Mouse (Mus musculus) layer of hippocampus, postnatal 14 days (tissue): ENCODE measurements around the gene Hpdl. TPM values are rescaled to one million over a fixed set of nuclear protein-coding genes. Genes with fewer than 3 reads are reported as not detected.
"Not testable (repeated sequence)": the region's sequence is repeated elsewhere in the genome, so short reads cannot be mapped to it uniquely, and the experiment has no call there.

Source experiments
- DNase-seq, 2 experiments: peaks; one replicate each; pipeline ENCODE4 v3.0.0; 2021 to 2022; ENCODE audit warnings: low spot score in 2 of 2, mixed read lengths in 1 of 2
- long read RNA-seq, 2 experiments: library from polyadenylated mRNA; stranded (forward); transcript quantifications; one replicate each; pipeline ENCODE4 v2.0.0; 2021
- total RNA-seq, 2 experiments: library from RNA; stranded (reverse); gene quantifications; 2 replicates each; pipeline ENCODE4 v1.2.3; 2021

Hpdl gene
- total RNA-seq = 1 to 10 TPM; 3.3 to 3.7 TPM
- long read RNA-seq, experiment 1, partial matches to known transcripts = 0 of 3 reads
- long read RNA-seq, experiment 1, other reads (novel, unspliced or antisense) = 0 of 3 reads
- long read RNA-seq, experiment 2, transcript Hpdl-201 (1 exons, 1,804 nt) = major isoform, 8 of 8 reads
- long read RNA-seq, experiment 2, partial matches to known transcripts = 0 of 8 reads
- long read RNA-seq, experiment 2, other reads (novel, unspliced or antisense) = 0 of 8 reads

GRCm38 (mm10) chr4:116821694-116822016 is at the start of gene Hpdl:
Hpdl (minus strand) TSS chr4:116821707.
- DNase-seq = no peak

- no peak for DNase-seq
Measured at GRCm38 (mm10) chr4:116869898-116870297, 48.4 kb upstream of the Hpdl start.

GRCm38 (mm10) chr4:116862023-116862422 is 40.5 kb upstream of the Hpdl start:
- no peak for DNase-seq

GRCm38 (mm10) chr4:116859711-116860110 is 38.2 kb upstream of the Hpdl start:
- DNase-seq = no peak

GRCm38 (mm10) chr4:116857203-116857602 is 35.7 kb upstream of the Hpdl start:
- DNase-seq = no peak

GRCm38 (mm10) chr4:116854286-116854685 is 32.8 kb upstream of the Hpdl start:
- DNase-seq = no peak

GRCm38 (mm10) chr4:116849901-116850300 is 28.4 kb upstream of the Hpdl start:
- no peak for DNase-seq

GRCm38 (mm10) chr4:116844324-116844723 is 22.8 kb upstream of the Hpdl start:
- DNase-seq = no peak

- DNase-seq = no peak
Measured at GRCm38 (mm10) chr4:116840841-116841240, 19.3 kb upstream of the Hpdl start.

GRCm38 (mm10) chr4:116840096-116840495 is 18.6 kb upstream of the Hpdl start:
- DNase-seq = not testable (repeated sequence)

- DNase-seq = no peak
Measured at GRCm38 (mm10) chr4:116838999-116839398, 17.5 kb upstream of the Hpdl start.

- DNase-seq = no peak
Measured at GRCm38 (mm10) chr4:116830070-116830368, 8.5 kb upstream of the Hpdl start.

- DNase-seq = no peak
Measured at GRCm38 (mm10) chr4:116829364-116830069, 8.0 kb upstream of the Hpdl start.

- peak in 1 of 2 experiments; percentile 71 for DNase-seq
Measured at GRCm38 (mm10) chr4:116827819-116828218, 6.3 kb upstream of the Hpdl start.

- DNase-seq = peak; percentile 65 to 77
Measured at GRCm38 (mm10) chr4:116824541-116825004, 3.1 kb upstream of the Hpdl start.

- DNase-seq = peak in 1 of 2 experiments; percentile 44
Measured at GRCm38 (mm10) chr4:116820902-116821693, 409 bp downstream of the Hpdl start.

GRCm38 (mm10) chr4:116819968-116820901 is 1.3 kb downstream of the Hpdl start:
- no peak for DNase-seq

- peak; percentile 52 to 68 for DNase-seq
Measured at GRCm38 (mm10) chr4:116817486-116817885, 4.0 kb downstream of the Hpdl start.

- no peak for DNase-seq
Measured at GRCm38 (mm10) chr4:116815276-116815675, 6.2 kb downstream of the Hpdl start.

- no peak for DNase-seq
Measured at GRCm38 (mm10) chr4:116811012-116811411, 10.5 kb downstream of the Hpdl start.
